Mouse (Mus musculus): ENCODE measurements around the gene Tnfrsf21. TPM values are rescaled to one million over a fixed set of nuclear protein-coding genes. Genes with fewer than 3 reads are reported as not detected.

Tnfrsf21 gene
- under 1 TPM; 0.18 to 0.97 TPM for polyA plus RNA-seq (2017; shearing (Covaris generic))

GRCm38 (mm10) chr17:43016371-43017331, at the start of gene Tnfrsf21:
Gene Tnfrsf21 (plus strand): TSS chr17:43016555.

Other genes starting within 250 kb of the Tnfrsf21 start
- 10 to 100 TPM; 12.4 to 15.4 TPM for gene Cd2ap, start 139.9 kb upstream of the Tnfrsf21 start, polyA plus RNA-seq (2017; shearing (Covaris generic))

All from inflammation-experienced regulatory T-cells (primary cell).